Mouse (Mus musculus) neural tube, postnatal 0 days (tissue): ENCODE measurements around the gene Gm6408. TPM values are rescaled to one million over a fixed set of nuclear protein-coding genes. Genes with fewer than 3 reads are reported as not detected.

Source experiments
- polyA plus RNA-seq: library from polyadenylated mRNA; unstranded; fragments of >200 nt; fragmentation: Nextera tagmentation; extraction: Ambion mirVana; gene quantifications from 2 replicates; pipeline ENCODE4 v1.2.1, GENCODE M21; 2015

The Gm6408 gene
- not detected in 2 replicates for polyA plus RNA-seq

DNA sequence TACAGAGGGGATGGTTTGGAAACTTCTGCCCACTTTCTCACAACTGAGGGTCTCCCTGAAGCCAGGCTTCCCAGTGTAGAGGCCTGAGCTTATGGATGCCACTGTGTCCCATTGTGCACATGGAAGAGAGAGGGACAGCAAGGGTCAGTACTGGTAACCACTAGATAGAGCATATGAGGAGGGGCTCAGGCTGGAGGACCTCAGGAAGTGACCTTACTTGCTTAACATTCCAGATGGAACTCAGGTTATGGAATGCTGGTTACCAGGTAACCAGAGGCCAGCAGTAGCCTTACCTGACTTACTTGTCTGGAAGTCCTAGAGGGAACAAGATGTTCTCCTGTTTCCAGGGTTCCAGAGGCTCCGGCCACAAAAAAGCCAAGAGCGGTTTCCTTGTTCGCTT lies at the start of gene Gm6408:
TSS of gene Gm6408 (plus strand) at position 301 of the 400 bp plus-strand sequence.

DNA sequence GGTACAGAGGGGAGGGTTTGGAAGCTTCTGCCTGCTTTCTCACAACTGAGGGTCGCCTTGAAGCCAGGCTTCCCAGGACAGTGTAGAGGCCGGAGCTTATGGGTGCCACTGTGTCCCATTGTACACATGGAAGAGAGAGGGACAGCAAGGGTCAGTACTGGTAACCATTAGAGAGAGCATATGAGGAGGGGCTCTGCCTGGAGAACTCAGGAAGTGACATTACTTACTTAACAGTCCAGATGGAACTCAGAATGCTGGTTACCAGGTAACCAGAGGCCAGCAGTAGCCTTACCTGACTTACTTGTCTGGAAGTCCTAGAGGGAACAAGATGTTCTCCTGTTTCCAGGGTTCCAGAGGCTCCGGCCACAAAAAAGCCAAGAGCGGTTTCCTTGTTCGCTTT lies 9.3 kb downstream of the Gm6408 start, which contains the start of gene Gm6370:
TSS of gene Gm6370 (plus strand) at position 301 of the 400 bp plus-strand sequence.

DNA sequence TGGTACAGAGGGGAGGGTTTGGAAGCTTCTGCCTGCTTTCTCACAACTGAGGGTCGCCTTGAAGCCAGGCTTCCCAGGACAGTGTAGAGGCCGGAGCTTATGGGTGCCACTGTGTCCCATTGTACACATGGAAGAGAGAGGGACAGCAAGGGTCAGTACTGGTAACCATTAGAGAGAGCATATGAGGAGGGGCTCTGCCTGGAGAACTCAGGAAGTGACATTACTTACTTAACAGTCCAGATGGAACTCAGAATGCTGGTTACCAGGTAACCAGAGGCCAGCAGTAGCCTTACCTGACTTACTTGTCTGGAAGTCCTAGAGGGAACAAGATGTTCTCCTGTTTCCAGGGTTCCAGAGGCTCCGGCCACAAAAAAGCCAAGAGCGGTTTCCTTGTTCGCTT lies 20.3 kb downstream of the Gm6408 start, which contains the start of gene 4930449I24Rik:
TSS of gene 4930449I24Rik (plus strand) at position 301 of the 400 bp plus-strand sequence.

DNA sequence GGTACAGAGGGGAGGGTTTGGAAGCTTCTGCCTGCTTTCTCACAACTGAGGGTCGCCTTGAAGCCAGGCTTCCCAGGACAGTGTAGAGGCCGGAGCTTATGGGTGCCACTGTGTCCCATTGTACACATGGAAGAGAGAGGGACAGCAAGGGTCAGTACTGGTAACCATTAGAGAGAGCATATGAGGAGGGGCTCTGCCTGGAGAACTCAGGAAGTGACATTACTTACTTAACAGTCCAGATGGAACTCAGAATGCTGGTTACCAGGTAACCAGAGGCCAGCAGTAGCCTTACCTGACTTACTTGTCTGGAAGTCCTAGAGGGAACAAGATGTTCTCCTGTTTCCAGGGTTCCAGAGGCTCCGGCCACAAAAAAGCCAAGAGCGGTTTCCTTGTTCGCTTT lies 32.1 kb downstream of the Gm6408 start, which contains the start of gene Gm3402:
TSS of gene Gm3402 (plus strand) at position 301 of the 400 bp plus-strand sequence.

DNA sequence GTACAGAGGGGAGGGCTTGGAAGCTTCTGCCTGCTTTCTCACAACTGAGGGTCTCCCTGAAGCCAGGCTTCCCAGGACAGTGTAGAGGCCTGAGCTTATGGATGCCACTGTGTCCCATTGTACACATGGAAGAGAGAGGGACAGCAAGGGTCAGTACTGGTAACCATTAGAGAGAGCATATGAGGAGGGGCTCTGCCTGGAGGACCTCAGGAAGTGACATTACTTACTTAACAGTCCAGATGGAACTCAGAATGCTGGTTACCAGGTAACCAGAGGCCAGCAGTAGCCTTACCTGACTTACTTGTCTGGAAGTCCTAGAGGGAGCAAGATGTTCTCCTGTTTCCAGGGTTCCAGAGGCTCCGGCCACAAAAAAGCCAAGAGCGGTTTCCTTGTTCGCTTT lies 43.7 kb downstream of the Gm6408 start, which contains the start of gene Gm3404:
TSS of gene Gm3404 (plus strand) at position 301 of the 400 bp plus-strand sequence.

Other genes with a start within 250 kb of the Gm6408 start
- 20.2 and 21.5 TPM in 2 replicates for gene Wasf3, start 97.0 kb upstream of the Gm6408 start, polyA plus RNA-seq
- gene Gm6370, start 9.4 kb downstream of the Gm6408 start, polyA plus RNA-seq, result not detected in 2 replicates
- not detected in 2 replicates for gene 4930449I24Rik, start 20.4 kb downstream of the Gm6408 start, polyA plus RNA-seq
- gene Gm3402, start 32.2 kb downstream of the Gm6408 start, polyA plus RNA-seq, result not detected in 2 replicates
- not detected in 2 replicates for gene Gm3404, start 43.8 kb downstream of the Gm6408 start, polyA plus RNA-seq
- not detected in 2 replicates for gene Gm3409, start 55.7 kb downstream of the Gm6408 start, polyA plus RNA-seq
- not detected in 2 replicates for gene Gm3415, start 74.2 kb downstream of the Gm6408 start, polyA plus RNA-seq
- 26.6 and 31.3 TPM in 2 replicates for gene Gpr12, start 103.3 kb downstream of the Gm6408 start, polyA plus RNA-seq